Mouse (Mus musculus) thymus, adult 18-20 months (tissue): ENCODE data around the gene Lmbrd1.
"Not testable (repeated sequence)": the region's sequence is repeated elsewhere in the genome, so short reads cannot be mapped to it uniquely, and the experiment has no call there.

Experiments
- DNase-seq, 2 experiments: peaks; one replicate each; pipeline ENCODE4 v3.0.0; 2022; ENCODE audit warnings: mixed read lengths in 2 of 2

Gene Lmbrd1

GRCm38 (mm10) chr1:24729784-24730183, 51.4 kb downstream of the Lmbrd1 start:
- DNase-seq: no peak

GRCm38 (mm10) chr1:24732286-24732685, 53.9 kb downstream of the Lmbrd1 start:
- no peak for DNase-seq

- no peak for DNase-seq
Measured at GRCm38 (mm10) chr1:24734866-24735265, 56.4 kb downstream of the Lmbrd1 start.

GRCm38 (mm10) chr1:24740903-24741302, 62.5 kb downstream of the Lmbrd1 start:
- DNase-seq: no peak

- DNase-seq: no peak
Measured at GRCm38 (mm10) chr1:24741552-24741951, 63.1 kb downstream of the Lmbrd1 start.

GRCm38 (mm10) chr1:24743191-24743924, 64.9 kb downstream of the Lmbrd1 start:
- no peak for DNase-seq

GRCm38 (mm10) chr1:24752715-24753114, 74.3 kb downstream of the Lmbrd1 start:
- no peak for DNase-seq

- no peak for DNase-seq
Measured at GRCm38 (mm10) chr1:24758516-24758915, 80.1 kb downstream of the Lmbrd1 start.

GRCm38 (mm10) chr1:24766466-24766865, 88.0 kb downstream of the Lmbrd1 start:
- no peak for DNase-seq

GRCm38 (mm10) chr1:24767197-24767596, 88.8 kb downstream of the Lmbrd1 start:
- not testable (repeated sequence) for DNase-seq

GRCm38 (mm10) chr1:24773642-24774041, 95.2 kb downstream of the Lmbrd1 start:
- no peak for DNase-seq

GRCm38 (mm10) chr1:24776576-24776975, 98.1 kb downstream of the Lmbrd1 start:
- DNase-seq: no peak

- DNase-seq: no peak
Measured at GRCm38 (mm10) chr1:24793168-24793567, 114.7 kb downstream of the Lmbrd1 start.

- DNase-seq: not testable (repeated sequence)
Measured at GRCm38 (mm10) chr1:24807971-24808370, 129.5 kb downstream of the Lmbrd1 start.
